Mouse (Mus musculus) lung, adult 2 months (tissue): ENCODE measurements at regions not wholly inside any gene's neighbourhood (a gene's known extent, or its start where the extent isn't known, plus 50 kb on each side); places are given as distances from the start of the nearest gene placed in this dataset.

ENCODE experiments used
- CTCF ChIP-seq: fragments of 200-500 bp; IDR thresholded peaks from 2 replicates; pipeline ENCODE4 v1.5.1; 2011; ENCODE audit warnings: mild to moderate bottlenecking, low read length, control low read depth; ENCODE audit not compliant: insufficient read depth
- POLR2A ChIP-seq: fragments of 200-500 bp; IDR thresholded peaks from 2 replicates; pipeline ENCODE4 v1.6.1; 2011; ENCODE audit warnings: low read depth, mild to moderate bottlenecking, control low read depth, low read length, borderline replicate concordance; ENCODE audit errors: extremely low read depth

GRCm38 (mm10) chr16:29054423-29054822 lies 125.0 kb upstream of the Mb21d2 start:
- no peak for TF ChIP-seq CTCF
- TF ChIP-seq POLR2A, result no peak
